Mouse (Mus musculus): Measurements from ENCODE around the gene Olfr491.

Gene Olfr491

GRCm38 (mm10) chr7:108313151-108313550, at the start of gene Olfr491:
Olfr491 (plus strand) TSS chr7:108313451.
- no peak for DNase-seq (ENCODE audit: low spot score)

- DNase-seq (ENCODE audit: low spot score), result no peak
Measured at GRCm38 (mm10) chr7:108288834-108289233, 24.4 kb upstream of the Olfr491 start, which contains the start of gene Olfr490. Olfr490 (minus strand) TSS chr7:108288934.

- DNase-seq (ENCODE audit: low spot score), result no peak
Measured at GRCm38 (mm10) chr7:108323574-108323973, 10.3 kb downstream of the Olfr491 start, which contains the start of gene Olfr492. Olfr492 (minus strand) TSS chr7:108323674.

GRCm38 (mm10) chr7:108346879-108347278, 33.6 kb downstream of the Olfr491 start, which contains the start of gene Olfr493:
Olfr493 (minus strand) TSS chr7:108346979.
- DNase-seq (ENCODE audit: low spot score), result no peak

GRCm38 (mm10) chr7:108365035-108365434, 51.8 kb downstream of the Olfr491 start, which contains the start of gene Olfr494:
Olfr494 (plus strand) TSS chr7:108365335.
- no peak for DNase-seq (ENCODE audit: low spot score)

Data from yolk sac, embryonic 10.5 days (tissue).